Mouse (Mus musculus) kidney, postnatal 36 days (tissue): ENCODE data around the gene Zbtb44.
A peak's percentile ranks its signal among the peaks of the same experiment; 100 is the strongest.

ENCODE experiments used
- DNase-seq, 2 experiments: peaks; one replicate each; pipeline ENCODE4 v3.0.0; 2021 to 2022; ENCODE audit warnings: mixed read lengths in 2 of 2

The Zbtb44 gene

DNA sequence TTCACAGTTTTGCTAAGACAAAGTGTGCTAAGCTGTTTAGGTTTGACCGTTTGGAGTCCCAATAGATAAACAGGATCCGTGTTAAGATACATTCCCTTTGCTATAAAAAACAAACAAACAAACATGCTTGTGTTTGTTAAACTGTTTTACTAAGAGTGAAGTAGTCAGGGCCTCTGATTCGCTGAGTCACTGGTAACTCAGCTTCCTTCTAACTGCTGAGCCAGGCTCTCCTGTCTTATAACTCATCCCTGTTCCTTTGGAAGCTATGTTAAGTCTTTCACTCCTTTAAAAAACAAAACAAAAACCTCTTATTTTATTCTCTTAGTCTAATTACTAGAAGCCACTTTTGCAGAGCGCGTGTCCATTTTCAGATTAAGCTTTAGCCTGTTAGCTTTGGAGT is 41.8 kb downstream of the Zbtb44 start:
- DNase-seq: no peak

DNA sequence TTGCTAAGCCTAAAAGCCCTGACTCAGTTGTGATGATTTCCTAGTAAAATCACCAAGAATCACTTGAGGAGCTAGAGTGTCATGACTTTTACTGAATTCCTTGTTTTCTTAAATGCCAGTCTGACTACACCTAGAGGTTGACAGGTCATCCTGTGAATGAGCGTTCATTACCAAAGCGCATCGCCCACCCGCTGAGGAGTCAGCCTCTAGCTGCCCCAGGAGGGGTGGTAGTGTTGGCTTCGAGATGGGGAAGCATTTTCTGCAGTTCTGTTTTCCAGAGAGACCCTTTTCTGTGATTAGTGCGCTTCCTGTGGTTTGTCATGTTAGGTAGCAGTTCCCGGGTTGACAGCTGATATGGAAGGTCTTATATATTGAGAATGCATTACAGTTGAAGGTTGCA is 43.4 kb downstream of the Zbtb44 start:
- no peak for DNase-seq

DNA sequence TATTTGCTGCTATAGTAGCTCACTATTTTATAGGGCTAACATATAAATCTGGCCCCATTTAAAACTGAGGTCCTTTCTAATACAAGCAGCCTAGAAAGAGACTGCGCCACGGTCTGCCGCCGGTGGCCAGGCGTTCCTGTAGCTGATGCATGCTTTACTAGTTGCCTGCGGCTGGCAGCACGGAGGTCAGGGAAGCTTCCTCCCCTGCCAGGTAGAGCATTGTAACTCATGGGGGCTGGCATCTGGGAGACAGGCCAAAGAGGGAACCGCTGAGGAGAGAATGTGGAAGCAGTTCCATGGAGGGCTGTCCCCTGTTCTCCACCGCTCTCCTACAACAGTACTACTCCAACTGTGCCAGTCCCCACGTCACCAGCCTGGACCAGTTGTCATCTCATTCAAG is 44.4 kb downstream of the Zbtb44 start:
- DNase-seq: no peak

DNA sequence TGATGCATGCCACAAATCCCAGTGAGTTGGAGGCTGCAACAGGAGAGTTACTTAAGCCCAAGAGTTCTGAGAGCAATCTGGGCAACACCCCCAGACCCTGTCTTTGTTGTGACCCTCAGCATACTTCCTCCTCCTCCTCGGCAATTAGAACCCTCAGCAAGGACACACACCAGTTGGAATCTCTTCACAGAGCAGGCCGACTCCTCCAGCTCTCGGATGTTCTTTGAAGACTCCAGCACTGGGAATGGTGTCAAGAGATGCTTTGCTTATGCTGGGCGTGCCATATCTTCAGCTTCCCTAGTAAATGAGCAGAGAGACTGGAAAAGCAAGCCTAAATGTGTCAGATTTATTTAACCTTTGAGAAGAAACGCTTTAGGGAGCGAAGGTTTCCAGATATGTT is 50.3 kb downstream of the Zbtb44 start:
- no peak for DNase-seq

DNA sequence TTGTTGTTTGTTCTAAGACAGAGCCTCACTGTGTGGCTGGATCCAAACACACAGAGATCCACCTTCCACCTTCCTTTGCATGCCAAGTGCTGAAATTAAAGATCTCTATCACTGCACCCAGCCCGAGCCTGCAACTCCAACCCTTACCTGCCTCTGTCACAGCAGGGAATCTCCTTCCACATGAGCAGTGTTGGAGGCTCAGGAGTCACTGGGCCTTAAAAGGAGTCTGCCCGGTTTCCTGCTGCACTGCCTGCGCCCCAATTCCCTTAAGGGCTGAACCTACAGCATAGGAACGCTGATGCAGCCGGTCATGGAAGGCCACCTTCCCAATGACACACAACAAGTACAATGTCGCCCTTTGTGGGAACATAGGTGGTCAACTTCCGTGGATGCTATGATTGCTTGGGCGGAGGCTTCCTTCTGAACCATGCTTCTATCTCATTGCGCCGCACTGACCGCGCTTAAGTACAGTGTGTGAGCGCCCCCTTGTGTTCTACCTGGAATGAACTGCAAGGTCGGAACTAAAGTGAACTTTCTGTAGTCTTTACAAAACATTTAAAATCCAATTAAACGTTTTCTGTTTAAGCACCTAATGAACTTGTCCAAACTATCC is 51.7 kb downstream of the Zbtb44 start:
- DNase-seq: peak; percentile 65 to 90

DNA sequence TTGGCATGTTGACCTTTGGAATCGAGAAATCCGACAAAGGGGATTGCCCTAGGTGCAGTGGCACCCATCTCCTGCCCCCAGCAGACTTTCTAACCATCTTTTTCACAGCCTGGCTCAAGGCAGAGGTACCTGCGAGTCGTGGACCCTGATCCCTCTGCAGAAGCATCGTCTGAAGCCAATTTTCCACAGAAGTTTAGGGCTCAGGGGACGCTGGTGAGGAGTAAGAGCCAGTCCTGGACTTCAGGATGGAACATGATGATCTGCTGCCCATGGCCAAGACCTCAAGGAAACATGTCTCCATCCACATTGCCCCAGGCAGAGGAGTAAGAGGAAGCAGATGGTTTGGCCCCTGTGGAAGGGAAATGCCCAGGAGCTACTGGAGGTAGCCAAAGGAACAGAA is 52.3 kb downstream of the Zbtb44 start:
- DNase-seq: no peak

DNA sequence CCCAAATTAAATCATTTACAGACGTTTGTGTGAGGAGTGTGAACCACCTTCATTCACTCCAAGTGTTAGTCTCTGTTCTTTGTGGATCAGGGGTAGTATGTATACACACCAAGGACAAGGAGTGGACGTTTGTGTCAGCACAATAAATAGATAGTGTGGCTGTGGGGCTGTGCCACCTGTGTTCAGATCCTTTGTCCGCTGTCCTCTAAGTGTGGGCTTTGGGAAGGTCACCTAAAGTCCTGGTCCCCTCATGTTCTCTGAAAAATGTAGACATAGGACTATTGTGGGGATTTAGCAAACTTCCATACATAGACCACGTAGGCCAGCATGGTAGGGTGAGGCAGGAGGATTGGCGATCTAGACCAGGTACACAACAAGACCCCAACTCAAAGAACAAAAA is 55.1 kb downstream of the Zbtb44 start:
- no peak for DNase-seq

DNA sequence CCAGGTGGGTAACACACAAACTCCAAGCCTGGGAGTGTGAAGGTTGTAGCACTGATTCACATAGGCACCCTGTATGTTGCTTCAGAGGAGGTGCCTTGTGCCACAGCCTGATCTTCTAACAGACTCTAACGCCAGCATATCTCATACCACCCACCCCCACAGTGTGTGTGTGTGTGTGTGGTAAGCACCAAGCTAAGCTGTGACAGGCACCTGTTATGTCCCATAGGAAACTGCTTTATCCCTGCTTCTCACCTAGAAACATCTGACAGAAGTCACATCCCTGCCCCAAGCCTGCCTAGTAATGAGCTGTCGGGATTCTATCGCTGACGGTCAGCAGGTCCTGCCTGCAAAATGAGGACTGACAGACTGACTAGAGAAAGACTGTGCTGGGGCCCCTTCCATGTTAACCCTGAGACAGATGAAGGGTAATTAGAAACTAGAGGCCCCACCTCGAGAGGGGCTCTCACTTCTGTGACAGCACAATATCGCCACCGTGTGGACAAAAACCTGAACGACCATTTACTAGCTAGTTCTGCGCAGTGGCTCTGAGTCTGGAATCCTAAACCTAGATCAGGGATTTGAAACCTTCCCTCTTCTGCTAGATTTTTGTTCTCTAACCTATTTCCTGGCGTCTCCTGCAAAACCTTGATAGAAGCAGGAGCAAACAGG is 55.8 kb downstream of the Zbtb44 start:
- DNase-seq: peak; percentile 54 to 86

DNA sequence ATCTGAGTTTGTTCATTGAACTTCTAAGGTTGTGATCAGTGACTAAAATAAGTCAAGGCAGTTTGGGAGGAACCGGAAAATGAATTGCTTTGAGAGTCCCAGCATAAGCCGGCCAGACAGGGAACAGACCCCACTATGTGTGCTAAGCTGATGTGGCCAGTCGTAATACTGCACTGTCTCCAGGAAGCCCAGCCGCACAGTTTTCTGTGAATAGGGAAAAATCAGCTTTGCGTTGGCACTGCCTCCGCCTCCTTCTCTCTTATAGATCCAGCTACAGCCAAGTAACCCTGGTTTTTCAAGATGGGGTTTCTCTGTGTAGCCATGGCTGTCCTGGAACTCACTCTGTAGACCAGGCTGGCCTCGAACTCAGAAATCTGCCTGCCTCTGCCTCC is 56.3 kb downstream of the Zbtb44 start:
- no peak for DNase-seq

DNA sequence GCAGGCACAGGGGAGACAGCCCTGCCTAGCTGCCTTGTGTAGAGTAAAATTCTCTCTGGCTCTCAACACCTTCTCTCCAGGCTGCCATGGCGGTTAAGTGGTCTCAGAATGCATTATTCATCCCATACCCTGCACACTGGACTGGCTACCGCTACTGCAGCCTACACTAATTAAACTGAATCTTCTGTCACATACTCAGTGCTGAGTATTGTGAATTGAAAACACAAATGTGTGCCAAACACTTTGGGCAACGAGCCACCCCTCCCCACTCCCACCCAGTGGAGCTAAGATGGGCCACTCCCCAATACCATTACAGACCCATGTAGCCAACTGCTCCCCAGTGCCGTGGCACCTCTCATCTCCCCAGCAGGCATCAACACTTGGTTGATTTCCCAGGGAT is 57.0 kb downstream of the Zbtb44 start:
- DNase-seq: no peak

DNA sequence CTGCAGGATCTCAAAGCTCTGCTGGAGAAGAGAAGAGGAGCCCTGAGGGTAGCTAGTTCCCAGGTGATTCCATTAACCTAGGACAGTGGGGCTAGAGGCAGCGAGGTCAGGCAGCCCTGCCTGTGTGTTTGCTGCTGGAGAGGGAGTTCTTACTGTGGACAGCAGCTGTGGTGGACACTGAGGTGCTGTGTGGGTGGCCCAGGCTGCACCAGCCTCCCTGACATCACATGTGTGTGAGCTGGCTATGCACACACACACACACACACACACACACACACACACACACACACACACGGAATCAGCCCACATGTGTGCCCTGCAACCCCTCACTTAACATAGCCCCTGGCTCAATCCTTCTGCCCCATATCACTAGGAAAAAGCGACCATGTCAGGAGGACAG is 57.7 kb downstream of the Zbtb44 start:
- DNase-seq: no peak

DNA sequence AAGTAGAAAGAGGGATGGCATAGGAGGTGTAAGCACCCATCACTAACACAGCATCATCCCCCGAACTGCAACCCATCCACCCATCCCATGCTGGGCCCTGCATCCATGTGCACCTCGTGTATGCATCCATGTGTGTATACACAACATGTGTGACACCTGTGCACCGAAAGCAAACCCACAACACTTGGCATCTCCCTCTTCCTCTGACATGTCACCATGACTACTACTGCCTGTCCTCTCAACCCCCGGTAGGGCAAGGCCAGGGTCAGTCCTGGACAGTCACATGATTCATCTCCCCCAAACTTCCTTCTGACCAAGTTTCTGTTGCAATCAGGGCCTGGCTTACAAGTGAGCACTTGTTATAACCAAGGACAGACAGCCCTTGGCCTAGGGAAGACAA is 58.4 kb downstream of the Zbtb44 start:
- no peak for DNase-seq

DNA sequence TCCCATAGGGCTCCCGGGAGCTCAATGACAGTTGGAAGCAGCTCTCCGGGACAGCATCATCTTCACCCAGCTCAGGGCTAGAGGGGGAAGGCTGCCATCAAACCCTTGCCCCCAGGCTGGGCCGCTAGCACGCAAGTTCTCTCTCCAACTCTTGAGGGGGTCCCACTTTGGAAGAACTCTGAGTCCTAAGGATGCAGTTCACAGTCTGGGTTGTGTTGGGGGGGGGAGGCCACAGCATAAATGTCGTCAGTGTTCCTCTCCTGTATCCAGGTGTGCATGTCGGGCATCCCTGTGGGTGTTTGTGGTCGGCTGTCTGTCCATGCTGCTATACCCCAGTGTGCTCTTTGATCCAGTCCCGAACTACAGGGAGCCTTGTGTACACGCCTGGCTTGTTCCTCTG is 59.1 kb downstream of the Zbtb44 start:
- DNase-seq: no peak

DNA sequence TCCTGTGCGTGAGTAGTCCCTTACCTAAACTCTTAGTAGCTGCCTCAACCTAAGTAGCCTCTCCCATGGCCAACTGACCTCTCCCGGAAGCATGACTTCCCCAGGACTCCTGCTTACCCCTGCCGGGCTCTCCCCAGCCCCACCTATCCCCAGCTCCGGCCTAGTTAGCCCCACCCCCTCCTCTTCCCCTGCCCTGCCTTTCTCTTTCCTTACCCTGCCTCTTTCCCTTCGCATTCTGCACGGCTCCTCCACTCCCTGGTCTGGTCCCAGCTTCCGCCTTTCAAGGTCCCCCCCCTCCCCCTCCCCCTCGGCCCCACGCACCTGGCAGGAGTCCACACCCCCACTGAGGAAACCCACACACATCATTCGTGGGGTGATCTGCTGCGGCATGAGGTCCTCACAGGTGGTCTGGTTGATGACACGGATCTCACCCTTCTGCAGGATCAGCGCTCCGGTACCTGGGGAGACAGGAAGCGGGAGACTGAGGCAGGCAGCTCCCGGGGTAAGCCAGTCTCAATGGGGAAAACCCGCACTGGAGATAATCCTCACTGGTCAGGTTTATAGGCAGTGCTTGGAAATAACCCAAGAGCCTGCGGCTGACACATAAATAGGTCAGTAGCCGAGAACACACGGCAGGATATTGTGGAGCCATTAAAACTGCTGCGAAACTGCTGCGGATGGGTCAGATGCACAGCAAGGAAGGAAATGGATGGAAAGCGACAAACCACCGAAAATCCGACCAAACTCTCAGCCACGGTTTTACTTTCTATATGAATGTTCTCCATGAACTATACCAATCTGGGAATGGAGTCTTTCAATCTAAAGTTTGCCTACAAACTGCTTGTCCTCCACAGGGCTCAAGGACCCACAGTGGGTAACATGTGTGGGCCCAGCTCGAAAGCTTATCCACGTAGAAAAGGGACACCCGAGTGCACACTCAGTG is 59.9 kb downstream of the Zbtb44 start:
- no peak for DNase-seq

DNA sequence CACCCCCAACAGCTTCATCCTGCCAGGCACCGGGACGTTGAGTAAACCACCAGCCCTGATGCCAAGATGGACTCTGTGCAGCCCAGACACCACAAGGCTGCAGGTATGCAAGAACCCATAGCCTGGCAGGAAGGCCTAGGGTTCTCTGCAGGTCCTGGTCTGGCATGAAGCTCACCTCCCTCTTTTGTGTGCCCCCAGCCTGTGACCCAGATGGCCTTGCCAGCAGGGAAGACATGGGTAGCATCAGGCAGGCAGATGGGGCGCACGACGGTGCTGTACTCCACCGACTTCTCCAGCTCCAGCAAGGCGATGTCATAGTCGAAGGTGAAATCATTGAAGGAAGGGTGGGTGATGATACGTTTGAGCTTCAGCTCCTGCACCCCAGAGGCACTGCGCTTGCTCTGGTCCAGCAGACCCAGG is 60.7 kb downstream of the Zbtb44 start:
- no peak for DNase-seq

DNA sequence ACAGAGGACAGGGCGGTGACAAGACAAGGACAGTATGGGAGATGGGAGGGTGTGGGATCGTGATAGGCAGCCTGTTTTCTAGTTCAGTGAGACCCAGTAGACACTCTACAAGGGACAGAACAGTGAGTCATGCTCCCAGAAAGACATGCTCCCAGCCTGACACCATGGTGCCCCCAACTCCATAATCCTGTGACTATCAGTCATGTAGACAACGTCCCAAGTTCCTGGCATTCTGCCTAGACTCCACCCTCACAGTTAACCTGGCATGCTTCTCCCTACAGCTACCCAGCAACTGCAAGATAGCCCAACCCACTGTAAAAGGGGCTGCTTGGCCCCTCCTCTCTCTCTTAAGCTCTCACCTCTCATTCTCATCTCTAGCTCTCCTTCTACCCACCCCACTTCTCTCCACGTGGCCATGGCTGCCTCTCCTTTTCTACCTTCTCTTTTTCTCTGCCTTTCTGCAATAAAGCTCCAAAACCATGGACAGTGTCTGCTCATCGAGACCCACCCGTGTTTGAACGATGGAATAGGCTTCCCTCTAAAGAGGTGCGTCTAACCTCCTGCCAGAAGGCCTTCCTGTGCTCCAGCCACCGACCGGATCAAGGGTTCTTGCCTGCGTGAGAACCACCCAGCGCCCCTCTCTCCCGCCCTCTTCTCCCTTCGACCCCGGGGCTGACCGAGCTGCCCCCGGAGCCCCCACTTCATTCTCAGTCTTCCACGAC is 61.8 kb downstream of the Zbtb44 start:
- no peak for DNase-seq

DNA sequence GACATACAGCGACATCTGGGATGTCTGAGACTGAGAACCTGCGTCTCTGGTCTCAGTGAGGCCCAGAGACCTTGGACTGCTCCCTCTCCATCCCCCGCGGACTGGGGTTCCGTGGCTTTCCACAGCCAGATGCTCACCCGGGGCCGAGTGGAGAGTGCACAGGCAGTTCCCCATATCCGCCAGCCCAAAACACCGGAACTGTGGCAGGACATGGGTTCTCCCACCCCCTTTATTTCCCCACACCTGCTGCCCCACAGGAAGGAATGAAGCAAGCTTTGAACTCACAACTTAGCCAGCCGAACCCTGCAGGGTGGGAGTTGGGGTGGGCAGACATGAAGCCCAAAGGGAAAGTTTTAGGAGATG is 62.4 kb downstream of the Zbtb44 start:
- DNase-seq: no peak

DNA sequence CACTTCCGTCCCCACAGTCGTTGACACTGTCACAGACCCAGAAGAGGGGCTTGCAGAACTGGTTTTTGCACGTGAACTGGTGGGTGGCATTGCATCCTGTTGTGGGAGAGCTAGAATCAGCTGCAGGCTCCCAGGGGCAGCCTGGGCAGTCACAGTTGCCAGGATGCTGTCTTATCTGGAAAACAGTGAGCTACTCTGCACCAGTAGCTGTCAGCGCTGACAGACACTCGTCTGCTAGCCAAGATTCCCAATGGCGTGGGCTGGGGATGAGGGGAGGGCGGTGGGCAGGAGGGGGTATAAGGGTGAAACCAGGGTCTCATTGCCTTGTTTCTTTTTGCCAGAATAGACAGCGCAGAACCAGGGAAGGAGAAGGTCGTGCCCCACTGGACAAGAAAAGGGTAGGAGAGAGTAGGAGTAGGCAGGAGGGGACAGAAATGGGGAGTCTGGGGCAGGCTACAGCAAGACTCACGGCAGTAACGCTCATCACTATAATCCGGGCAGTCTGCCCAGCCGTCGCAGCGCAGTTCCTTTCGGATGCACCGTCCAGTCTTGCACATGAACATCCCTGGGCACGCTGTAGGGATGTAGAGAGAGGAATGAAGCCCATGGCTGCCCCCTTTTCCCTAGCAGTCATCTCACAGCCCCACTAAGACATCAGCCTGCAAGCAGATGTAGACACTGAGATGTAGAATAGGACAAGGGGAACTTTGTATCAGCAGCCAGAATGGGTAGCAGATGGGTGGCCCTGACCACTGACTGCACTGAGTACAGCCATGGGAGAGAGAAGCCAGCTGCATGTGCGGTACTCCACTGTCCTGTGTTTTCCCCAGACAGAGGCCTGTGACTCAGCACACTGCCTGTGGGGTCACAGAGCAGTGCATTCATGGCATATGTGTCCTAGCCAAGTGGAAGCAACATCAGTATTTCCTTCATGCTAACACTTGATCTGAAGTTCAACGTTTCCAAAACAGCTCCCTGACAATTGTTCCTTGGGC is 66.9 kb downstream of the Zbtb44 start:
- no peak for DNase-seq

DNA sequence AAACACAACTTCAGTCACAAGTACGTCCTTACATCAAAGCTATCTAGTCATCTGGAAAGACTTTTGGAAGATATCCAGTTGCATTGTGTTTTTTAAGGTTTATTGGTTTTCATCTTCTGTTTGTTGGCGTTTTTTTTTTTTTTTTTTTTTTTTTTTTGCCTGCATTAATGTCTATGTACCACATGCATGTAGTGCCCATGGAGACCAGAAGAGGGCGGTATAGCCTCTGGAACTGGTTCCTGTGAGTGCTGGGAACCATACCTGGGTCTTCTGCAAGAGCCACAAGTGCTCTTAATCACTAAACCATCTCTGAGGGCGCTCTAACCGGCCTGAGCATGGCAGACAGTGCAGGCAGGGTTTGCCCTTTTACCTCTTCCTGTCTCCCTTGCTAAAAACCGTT is 67.7 kb downstream of the Zbtb44 start:
- DNase-seq: no peak

DNA sequence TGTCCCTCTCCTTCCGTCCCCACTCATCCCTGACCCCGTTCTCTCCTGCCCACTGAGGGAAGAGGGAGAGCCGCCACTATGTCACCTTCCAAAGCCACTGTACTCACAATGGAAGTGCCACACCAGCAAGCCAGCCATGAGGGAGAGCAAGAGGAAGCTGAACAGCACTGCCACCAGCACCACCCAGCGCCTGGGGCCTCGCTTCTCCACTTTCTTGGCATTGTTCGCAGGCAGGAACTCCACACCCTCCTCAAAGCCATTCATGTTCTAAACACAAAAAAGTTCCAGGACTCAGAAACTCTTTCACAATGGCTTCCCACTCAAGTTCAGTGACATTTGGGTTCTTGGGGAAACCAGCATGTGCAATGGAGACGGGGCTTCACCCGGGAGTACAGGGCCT is 78.0 kb downstream of the Zbtb44 start:
- DNase-seq: no peak

DNA sequence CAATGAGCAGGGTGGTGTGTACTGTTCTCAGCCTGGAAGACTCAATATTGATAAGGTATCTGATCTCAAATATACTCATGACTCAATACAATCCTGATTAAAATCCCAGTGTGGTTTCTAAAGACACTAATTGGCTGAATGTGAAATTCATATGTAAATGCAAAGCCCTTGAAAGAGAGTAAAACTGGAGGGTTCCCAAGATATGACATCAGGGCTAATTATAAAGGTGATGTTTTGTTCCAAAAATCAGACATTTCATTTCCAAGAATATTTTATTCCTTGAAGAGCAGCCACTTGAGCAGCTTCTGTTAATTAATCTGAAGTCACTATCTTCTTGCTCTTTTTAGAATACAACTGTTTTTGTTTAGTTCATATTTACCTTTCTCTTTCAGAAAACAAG is 85.1 kb downstream of the Zbtb44 start:
- no peak for DNase-seq

DNA sequence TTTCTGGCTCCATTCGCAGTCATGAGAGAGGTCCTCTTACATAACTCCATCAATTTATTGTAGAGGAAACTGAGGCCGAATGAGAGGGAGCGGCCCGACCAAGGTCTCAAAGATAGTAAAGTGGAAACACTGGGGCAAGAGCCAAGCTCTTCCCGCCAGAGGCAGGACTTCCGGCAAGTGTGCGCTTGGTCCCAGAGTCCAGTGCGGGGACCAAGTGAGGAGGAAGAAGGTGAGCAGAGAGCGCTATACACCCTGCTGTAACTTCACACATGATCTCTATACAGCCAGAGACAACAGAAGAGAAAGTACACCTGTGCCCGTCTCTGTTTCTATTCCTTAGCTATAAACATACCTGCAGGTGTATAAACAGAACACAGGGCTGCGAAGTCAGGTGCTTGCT is 86.6 kb downstream of the Zbtb44 start:
- DNase-seq: no peak
